Mouse (Mus musculus) G1E (cell line): Measurements from ENCODE around the gene Cnmd.

ENCODE experiments used
- GATA1 ChIP-seq: IDR thresholded peaks from 2 replicates; pipeline ENCODE4 v1.6.1; 2012; ENCODE audit warnings: borderline replicate concordance, low read length, inconsistent platforms, mixed read lengths
- POLR2AphosphoS5 ChIP-seq: IDR thresholded peaks from 2 replicates; pipeline ENCODE4 v1.6.1; 2012; ENCODE audit warnings: low read depth, low read length, inconsistent platforms; ENCODE audit not compliant: insufficient replicate concordance

GRCm38 (mm10) chr14:79636814-79637213, 25.2 kb downstream of the Cnmd start:
- TF ChIP-seq POLR2AphosphoS5 = no peak
- TF ChIP-seq GATA1 = no peak
